Mouse (Mus musculus) spleen, adult 2 months (tissue): ENCODE measurements around the gene Cyp2w1. TPM values are rescaled to one million over a fixed set of nuclear protein-coding genes. Genes with fewer than 3 reads are reported as not detected.

ENCODE experiments used
- DNase-seq, 2 experiments: peaks; one replicate each; pipeline versions ENCODE4 v3.0.0 to v3.0.0-alpha.2; 2012 to 2021; ENCODE audit warnings: low spot score in 2 of 2, low read depth in 1 of 2
- H3K27ac ChIP-seq: fragments of 200-500 bp; 2 replicates; pipeline ENCODE4 v1.5.1; 2012; ENCODE audit warnings: low read length, inconsistent platforms; ENCODE audit not compliant: insufficient read depth
- H3K27me3 ChIP-seq: fragments of 200-500 bp; 2 replicates; pipeline ENCODE4 v1.6.1; 2012; ENCODE audit warnings: mild to moderate bottlenecking, moderate library complexity, low read length, inconsistent platforms; ENCODE audit not compliant: control insufficient read depth, insufficient read depth
- H3K36me3 ChIP-seq: fragments of 200-500 bp; 2 replicates; pipeline ENCODE4 v1.6.1; 2012; ENCODE audit warnings: mild to moderate bottlenecking, low read length, inconsistent platforms; ENCODE audit not compliant: control insufficient read depth, insufficient read depth
- H3K4me1 ChIP-seq: fragments of 200-500 bp; 2 replicates; pipeline ENCODE4 v1.6.1; 2011; ENCODE audit warnings: inconsistent platforms; ENCODE audit not compliant: control insufficient read depth, insufficient read depth, insufficient read length
- H3K4me3 ChIP-seq: fragments of 200-500 bp; 2 replicates; pipeline ENCODE4 v1.5.1; 2011; ENCODE audit warnings: mild to moderate bottlenecking, inconsistent platforms; ENCODE audit not compliant: insufficient read depth, insufficient read length; ENCODE audit errors: extremely low read depth
- CTCF ChIP-seq: fragments of 200-500 bp; IDR thresholded peaks from 2 replicates; pipeline ENCODE4 v1.5.1; 2011; ENCODE audit warnings: mild to moderate bottlenecking, inconsistent platforms; ENCODE audit not compliant: insufficient read depth, insufficient read length, insufficient replicate concordance; ENCODE audit errors: extremely low read depth
- POLR2A ChIP-seq: fragments of 200-500 bp; IDR thresholded peaks from 2 replicates; pipeline ENCODE4 v1.6.1; 2011; ENCODE audit warnings: low read depth, low read length, inconsistent platforms
- WGBS: fragments of 180-500 bp; shearing (Covaris S2); methylation state at CpG from one replicate; pipeline ENCODE4 v1.1.7; 2018; 5-methylcytosine and 5-hydroxymethylcytosine counted together
- polyA plus RNA-seq: library from polyadenylated mRNA; depleted of rRNA; stranded (reverse); fragments of >200 nt; gene quantifications from 2 replicates; pipeline ENCODE4 v1.2.3, GENCODE M21; 2012; rRNA removed

Gene Cyp2w1
- polyA plus RNA-seq, 1 experiment = not detected

DNA sequence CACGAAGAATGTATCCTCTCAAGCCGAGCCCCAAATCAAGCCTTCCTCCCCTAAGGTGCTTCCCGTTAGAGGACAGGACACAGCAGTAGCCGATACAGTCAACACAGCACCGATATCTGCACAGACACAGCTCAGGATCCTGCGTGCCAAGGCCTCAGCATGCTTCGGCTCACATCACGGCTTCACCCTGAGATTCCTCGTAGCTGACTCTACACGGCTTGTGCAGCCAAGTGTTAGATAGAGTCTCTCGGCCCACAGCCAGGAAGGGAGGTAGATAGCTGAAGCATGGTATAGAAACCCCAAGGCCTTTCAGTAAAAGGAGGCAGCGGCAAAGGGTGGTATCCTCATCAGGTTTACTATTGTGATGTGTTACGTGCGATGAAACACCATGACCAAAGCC lies 47.6 kb downstream of the Cyp2w1 start:
- H3K27me3 ChIP-seq = no peaks in the 10 kb centered on the region
- H3K4me1 ChIP-seq = peaks cover 19% of the 10 kb centered on the region; the same call in 1 of the 2 replicates
- H3K27ac ChIP-seq = no peak overlapping the region
- H3K4me3 ChIP-seq = no peak overlapping the region
- 91% methylated on average over 14 of the region's 14 CpGs for WGBS
- H3K36me3 ChIP-seq = no peaks in the 10 kb centered on the region
- TF ChIP-seq POLR2A (no peak), CTCF (no peak)
- no peak for DNase-seq

GRCm38 (mm10) chr5:139402106-139402505 lies 49.7 kb downstream of the Cyp2w1 start:
- H3K4me1 ChIP-seq = peaks cover 19% of the 10 kb centered on the region; the same call in 1 of the 2 replicates
- TF ChIP-seq CTCF (no peak), POLR2A (no peak)
- H3K4me3 ChIP-seq = no peak overlapping the region
- WGBS = 96% methylated on average over 2 of the region's 2 CpGs
- H3K27me3 ChIP-seq = no peaks in the 10 kb centered on the region
- H3K27ac ChIP-seq = no peak overlapping the region
- H3K36me3 ChIP-seq = no peaks in the 10 kb centered on the region
- DNase-seq = no peak

DNA sequence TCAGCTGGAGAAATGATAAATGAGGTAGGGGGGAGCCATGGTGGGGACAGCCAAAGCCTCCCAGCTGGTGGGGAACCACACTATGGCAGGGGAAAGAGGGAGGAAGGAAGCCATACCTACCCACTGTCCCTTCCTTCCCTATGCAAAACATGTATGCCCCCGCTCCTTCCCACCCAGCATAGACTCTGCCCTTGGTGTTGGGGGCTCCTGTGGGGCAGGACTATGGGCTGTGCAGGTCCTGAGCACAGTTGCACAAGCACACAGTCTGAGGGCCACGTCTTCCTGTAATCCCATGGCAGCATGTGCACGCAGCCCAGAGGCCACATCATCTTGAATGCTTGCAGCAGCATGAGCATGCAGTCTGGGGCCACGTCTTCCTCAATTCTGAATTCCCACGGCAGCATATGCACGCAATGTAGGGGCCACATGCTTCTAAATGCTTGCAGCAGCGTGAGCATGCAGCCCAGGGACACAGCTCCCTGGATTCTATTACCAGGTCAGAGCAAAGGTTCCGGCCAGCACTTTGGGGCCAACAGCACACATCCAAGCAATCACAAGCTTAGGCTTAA lies 51.4 kb downstream of the Cyp2w1 start:
- H3K4me3 ChIP-seq = no peak overlapping the region
- 46% methylated on average over 8 of the region's 8 CpGs for WGBS
- TF ChIP-seq POLR2A = no peak
- TF ChIP-seq CTCF = no peak
- peaks cover 14% of the 10 kb centered on the region; the same call in 1 of the 2 replicates for H3K4me1 ChIP-seq
- H3K27ac ChIP-seq = peak overlapping the region; percentile 43
- no peaks in the 10 kb centered on the region for H3K27me3 ChIP-seq
- no peaks in the 10 kb centered on the region for H3K36me3 ChIP-seq
- DNase-seq = no peak

- TF ChIP-seq CTCF = no peak
- 52% methylated on average over 6 of the region's 6 CpGs for WGBS
- Histone ChIP-seq H3K4me3 (peak within 1 kb of the TSS; percentile 12; the same call in 1 of the 2 replicates), H3K36me3 (no peaks in the 10 kb centered on the region), H3K27ac (peak within 1 kb of the TSS; percentile 56), H3K27me3 (no peaks in the 10 kb centered on the region), H3K4me1 (peaks cover 14% of the 10 kb centered on the region; the same call in 1 of the 2 replicates)
- DNase-seq = no peak
Observed at GRCm38 (mm10) chr5:139404801-139405401, 52.5 kb downstream of the Cyp2w1 start, which contains the start of gene C130050O18Rik. C130050O18Rik (plus strand) TSS chr5:139405280.

GRCm38 (mm10) chr5:139405478-139405877 lies 53.1 kb downstream of the Cyp2w1 start:
- Histone ChIP-seq H3K27me3 (no peaks in the 10 kb centered on the region), H3K4me3 (peak overlapping the region; percentile 12; the same call in 1 of the 2 replicates), H3K4me1 (peaks cover 14% of the 10 kb centered on the region; the same call in 1 of the 2 replicates), H3K27ac (peak overlapping the region; percentile 56), H3K36me3 (no peaks in the 10 kb centered on the region)
- no peak for DNase-seq
- TF ChIP-seq CTCF = no peak
- no peak for TF ChIP-seq POLR2A
- WGBS = 42% methylated on average over 7 of the region's 7 CpGs

DNA sequence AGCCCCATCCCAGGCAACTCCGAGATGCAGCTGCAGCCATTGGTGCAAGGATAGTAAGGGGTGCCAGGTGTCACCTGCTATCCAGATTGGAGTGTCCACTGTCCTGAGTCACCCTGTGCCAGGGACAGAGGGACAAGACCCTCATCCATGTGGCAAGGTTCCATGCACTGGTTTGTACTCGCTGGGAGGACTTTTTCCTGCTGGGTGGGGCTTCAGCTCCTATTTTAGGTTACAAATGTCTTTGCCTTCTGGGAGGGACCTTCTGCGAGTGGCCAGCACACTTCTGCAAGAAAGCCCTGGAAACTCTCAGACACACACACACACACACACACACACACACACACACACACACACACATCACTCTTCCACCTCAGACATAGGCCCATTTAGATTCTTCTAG lies 53.5 kb downstream of the Cyp2w1 start:
- no peaks in the 10 kb centered on the region for H3K36me3 ChIP-seq
- H3K27me3 ChIP-seq = no peaks in the 10 kb centered on the region
- DNase-seq = no peak
- TF ChIP-seq POLR2A (no peak), CTCF (no peak)
- peaks cover 14% of the 10 kb centered on the region; the same call in 1 of the 2 replicates for H3K4me1 ChIP-seq
- H3K27ac ChIP-seq = peak overlapping the region; percentile 56
- H3K4me3 ChIP-seq = peak overlapping the region; percentile 12; the same call in 1 of the 2 replicates
- 68% methylated on average over 3 of the region's 3 CpGs for WGBS

Other genes with a start within 250 kb of the Cyp2w1 start
- 6.4 and 9.4 TPM in 2 replicates for gene Prkar1b, start 202.6 kb upstream of the Cyp2w1 start, polyA plus RNA-seq
- gene Dnaaf5, start 202.4 kb upstream of the Cyp2w1 start, polyA plus RNA-seq = 15.9 and 27.4 TPM in 2 replicates
- 23.8 and 24.7 TPM in 2 replicates for gene Sun1, start 152.0 kb upstream of the Cyp2w1 start, polyA plus RNA-seq
- gene Get4, start 100.3 kb upstream of the Cyp2w1 start, polyA plus RNA-seq = 91.4 and 137 TPM in 2 replicates
- gene Adap1, start 27.0 kb upstream of the Cyp2w1 start, polyA plus RNA-seq = 23.2 and 29.5 TPM in 2 replicates
- gene Cox19, start 1.2 kb upstream of the Cyp2w1 start, polyA plus RNA-seq = 27.2 and 36.2 TPM in 2 replicates
- gene Gpr146, start 25.1 kb downstream of the Cyp2w1 start, polyA plus RNA-seq = 32.2 and 36.3 TPM in 2 replicates
- gene C130050O18Rik, start 52.7 kb downstream of the Cyp2w1 start, polyA plus RNA-seq = 8.1 and 11.9 TPM in 2 replicates
- gene Gper1, start 70.5 kb downstream of the Cyp2w1 start, polyA plus RNA-seq = 0.39 TPM in 2 replicates
- gene 3110082I17Rik, start 107.9 kb downstream of the Cyp2w1 start, polyA plus RNA-seq = 5.2 and 8.5 TPM in 2 replicates
- 6.6 and 7.5 TPM in 2 replicates for gene Zfand2a, start 131.9 kb downstream of the Cyp2w1 start, polyA plus RNA-seq
- not detected in 2 replicates for gene Uncx, start 190.9 kb downstream of the Cyp2w1 start, polyA plus RNA-seq